Mouse (Mus musculus) MN1 (cell line): ENCODE results near the gene Srgn.
"Not testable (repeated sequence)": the region's sequence is repeated elsewhere in the genome, so short reads cannot be mapped to it uniquely, and the experiment has no call there.

Experiments used
- DNase-seq: peaks from one replicate; pipeline ENCODE4 v3.0.0-alpha.2; 2016; ENCODE audit warnings: low spot score

Gene Srgn

DNA sequence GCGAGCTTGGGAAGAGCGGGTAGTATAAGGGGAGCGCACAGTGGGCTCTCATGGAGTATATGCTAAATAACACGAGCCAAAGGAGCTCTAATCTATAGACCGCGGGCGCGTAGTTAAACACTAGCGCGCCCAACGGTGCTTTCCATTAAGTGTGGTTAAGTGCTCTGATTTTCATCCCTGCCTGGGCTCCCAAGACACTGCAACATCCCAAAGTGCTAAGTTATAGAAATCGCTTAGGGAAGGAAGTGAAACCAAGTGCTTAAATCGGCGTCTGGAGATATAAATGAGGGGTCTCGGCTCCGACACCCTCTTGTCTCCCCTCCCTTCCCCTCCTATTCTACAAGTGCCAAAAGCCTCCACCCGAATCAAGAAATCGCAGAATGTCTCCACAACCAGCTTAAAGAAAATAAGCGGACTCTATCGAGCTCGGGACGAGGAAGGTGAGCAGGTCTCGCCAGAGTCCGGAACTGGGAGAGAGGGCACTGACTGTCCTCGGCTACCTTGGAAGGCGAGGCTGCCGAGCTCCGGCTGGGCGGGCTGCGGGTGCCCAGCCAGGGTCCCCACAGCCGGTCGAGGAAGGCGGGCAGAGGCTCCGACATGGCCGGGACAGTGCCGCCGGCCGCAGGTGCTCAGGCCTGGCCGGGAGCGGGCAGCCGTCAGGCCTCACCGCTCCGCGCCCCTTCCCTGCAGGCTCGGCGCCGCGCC, 41.2 kb downstream of the Srgn start:
- peak; percentile 56 for DNase-seq

DNA sequence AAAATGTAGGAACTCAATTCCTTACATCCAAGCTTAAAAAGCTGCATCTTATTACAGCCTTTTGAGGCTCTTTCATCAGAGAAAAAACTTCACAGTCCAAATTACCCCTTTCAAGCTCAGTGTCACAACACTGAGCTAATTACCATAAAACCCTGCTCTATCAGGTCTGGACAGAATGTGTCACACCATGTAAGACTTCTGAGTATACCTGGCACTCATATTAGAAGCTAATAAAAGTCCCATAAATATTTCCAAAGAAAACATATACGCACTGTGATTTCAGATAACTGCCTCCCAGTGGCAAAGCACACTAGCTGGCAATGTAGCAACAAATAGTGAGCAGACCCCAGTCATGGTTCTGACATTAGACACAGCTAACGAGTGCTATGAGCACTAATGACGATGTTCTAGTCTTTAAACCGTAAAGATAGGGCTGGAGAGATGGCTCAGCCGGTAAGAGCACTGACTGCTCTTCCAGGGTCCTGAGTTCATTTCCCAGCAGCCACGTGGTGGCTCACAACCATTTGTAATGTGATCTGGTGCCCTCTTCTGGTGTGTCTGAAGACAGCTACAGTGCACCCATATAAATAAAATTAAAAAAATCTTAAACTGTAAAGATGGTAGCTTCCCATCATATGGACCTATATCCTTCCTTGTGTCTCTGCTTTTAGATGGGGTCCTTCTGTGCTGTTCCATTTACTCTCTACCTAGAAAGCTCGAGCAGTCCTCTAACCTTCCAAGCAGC, 46.0 kb downstream of the Srgn start:
- DNase-seq: no peak

DNA sequence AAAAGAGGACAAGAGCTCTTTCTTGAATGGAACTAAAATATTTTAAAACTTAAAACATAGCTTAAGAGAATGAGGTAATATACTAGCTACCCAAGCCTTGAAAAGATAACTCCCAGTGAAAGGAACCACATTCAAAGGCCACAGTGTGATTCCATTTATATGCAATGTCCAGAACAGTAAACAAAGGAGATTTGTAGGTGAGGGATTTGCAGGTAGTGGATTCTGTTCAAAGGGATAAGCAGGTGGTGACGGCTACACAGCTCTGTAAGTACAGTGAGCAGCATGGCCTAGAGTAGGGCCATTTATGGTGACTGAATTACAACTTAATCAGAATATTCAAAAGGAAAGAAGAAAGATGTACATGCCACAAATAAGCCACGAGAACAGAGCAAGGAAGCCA, 50.3 kb downstream of the Srgn start:
- no peak for DNase-seq

DNA sequence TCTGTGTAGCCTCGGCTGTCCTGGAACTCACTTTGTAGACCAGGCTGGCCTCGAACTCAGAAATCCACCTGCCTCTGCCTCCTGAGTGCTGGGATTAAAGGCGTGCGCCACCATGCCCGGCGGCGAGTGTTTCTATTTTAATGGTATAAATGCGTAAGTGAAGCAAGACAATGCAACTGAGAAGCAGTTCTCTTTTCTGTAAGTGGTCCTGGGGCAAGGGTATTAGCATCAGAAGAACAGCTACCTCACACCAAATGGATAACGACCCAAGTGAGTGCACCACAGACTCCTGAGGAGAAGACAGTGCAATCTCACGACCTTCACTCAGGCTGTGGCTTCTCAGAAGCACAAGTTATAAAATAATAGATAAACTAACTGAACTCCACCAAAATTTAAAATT, 52.3 kb downstream of the Srgn start:
- DNase-seq: no peak

DNA sequence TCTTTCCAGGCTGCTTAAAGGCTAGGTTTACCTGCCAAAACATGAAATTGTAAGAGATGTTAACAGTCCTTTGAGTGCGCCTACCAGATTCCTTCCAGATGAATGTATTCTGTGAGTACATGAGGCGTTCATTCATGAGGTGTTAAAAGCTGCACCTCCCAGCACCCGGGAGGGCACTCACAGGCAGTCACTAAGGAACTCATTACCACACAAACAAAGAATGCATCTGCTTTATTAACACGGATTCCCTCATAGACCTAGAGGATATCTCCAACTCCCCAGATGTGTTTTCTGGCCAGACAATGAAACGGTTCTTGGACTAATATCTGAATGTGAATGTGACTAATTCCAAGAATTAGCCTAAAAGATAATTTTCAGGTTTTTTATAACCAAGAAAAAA, 56.1 kb downstream of the Srgn start:
- no peak for DNase-seq

DNA sequence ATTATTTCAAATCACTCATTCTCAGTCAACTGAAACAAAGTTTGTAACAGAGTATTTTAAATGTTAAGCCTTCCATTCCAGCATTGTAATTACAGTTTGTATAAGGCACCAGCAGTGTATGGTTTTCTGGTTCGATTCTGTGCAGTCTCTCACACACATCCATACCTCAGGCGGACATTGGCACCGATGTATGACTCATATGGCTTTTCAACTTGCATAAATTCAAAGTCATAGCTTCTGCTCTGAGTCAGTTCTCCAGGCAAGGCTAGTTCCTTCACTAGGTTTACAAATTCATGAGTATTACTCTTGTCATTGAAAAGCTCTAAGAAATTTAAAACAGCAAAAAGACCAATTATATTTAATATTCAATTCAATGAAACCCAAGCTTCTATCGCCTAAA, 57.5 kb downstream of the Srgn start:
- no peak for DNase-seq

DNA sequence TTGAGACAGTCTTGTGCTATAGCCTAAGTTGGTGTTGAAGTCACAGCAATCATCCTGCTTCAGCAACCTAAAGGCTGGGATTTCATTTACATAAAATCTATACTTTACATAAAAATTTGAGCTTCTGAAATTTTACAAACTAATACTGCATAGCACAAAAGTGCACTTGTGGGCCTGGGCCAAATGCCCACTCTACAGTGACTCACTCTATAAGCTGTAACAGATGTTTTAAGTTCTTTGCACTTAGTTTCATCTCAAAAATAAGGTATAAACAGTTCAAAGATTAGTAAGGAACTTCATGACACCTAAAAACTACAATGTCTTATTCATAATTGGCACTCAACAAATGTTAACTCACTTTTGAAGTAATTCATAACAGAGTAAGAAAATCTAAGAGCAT, 65.9 kb downstream of the Srgn start:
- DNase-seq: no peak

DNA sequence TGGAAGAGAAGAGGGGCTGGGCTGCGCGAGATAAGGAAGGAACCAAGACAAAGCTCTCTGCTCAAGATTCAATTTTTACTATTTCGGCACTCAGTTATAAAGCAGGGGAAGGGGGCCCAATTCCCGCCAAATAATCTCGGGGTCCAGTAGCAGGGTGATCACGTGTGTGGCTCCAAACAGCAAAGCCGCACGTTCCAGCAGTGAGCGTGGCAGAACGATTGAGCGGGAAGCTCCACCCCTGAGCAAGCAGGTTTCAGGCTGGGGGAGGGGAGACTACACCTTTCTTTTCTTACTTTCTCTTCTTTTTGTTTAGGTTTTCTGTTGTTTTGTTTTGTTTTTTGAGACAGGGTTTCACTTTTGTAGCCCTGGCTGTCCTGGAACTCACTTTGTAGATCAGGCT, 75.2 kb downstream of the Srgn start:
- DNase-seq: not testable (repeated sequence)

DNA sequence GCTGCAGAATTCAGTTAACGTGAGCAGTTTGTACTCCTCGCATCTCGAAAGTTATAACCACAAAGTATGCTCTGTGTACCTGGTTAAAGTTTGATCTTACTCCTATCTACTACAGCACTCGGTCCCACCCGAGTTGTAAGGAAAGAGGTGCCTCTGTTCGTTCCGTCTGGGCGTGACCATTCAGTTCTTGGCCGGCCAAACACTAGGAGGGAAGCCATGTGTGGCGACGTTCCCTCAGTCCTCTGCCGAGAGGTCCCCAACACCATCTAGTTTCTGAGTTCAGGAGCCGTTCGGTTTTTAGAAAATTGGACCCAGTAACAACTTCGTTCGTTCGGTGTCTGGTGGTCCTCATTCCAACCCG, 77.0 kb downstream of the Srgn start:
- no peak for DNase-seq

DNA sequence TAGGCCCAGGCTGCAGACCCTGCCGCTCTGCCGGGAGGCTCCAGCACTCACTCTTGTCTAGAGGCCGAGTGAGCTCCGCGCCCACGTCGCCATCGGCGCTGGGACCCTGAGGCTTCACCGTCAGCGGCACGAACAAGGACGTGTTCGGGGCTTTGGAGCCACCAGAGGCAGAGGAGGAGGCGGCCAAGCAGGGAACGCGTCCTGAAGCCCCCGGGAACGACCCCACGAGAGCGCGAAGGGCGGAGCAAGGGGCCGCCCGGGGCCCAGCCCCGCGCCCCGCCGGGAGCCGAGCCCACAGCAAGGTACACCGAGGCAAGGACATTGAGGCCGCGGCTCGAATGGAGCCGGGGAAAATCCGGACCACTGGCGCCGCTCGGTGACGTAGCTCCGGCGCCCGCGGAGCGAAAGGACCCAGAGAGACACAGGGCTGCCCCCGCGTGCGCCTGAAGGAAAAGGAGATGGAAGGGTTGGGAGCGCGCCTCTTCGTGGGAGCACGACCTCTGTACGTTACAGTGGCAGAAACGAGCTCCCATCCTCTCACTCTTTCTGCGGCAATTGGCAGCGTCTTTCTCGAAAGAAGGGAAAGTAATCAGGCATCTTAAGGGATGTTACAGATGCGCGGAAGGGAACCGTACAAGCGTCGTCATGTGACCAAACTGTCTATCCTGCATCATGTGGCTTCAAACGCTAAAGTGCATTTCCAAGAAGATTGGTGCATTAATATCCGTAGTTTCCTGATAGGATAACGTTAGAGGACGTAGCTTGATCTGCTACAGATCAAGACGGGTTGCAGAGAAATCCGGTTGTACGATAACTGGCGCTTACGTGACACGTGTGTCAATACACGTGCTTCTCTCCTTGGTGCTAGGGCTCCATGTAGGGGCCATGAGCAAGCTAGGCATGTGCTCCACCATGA, 77.6 kb downstream of the Srgn start, which contains the start of the genes 4930507D05Rik and Supv3l1:
Gene 4930507D05Rik (plus strand): TSS at position 126 of the 916 bp plus-strand sequence.
Gene Supv3l1 (minus strand): TSS at position 375 of the 916 bp plus-strand sequence.
- peak; percentile 91 for DNase-seq
